Mouse (Mus musculus) kidney, embryonic 14.5 days (tissue): ENCODE measurements around the gene Nova2. TPM values are rescaled to one million over a fixed set of nuclear protein-coding genes. Genes with fewer than 3 reads are reported as not detected.
A peak's percentile ranks its signal among the peaks of the same experiment; 100 is the strongest.

ENCODE experiments used
- ATAC-seq: fragments of 200-750 bp; cut with Nextera tagmentation; 2 replicates; pipeline ENCODE4 v1.8.0; 2017; ENCODE audit warnings: moderate number of reproducible peaks, mild to moderate bottlenecking, moderate TSS enrichment, moderate library complexity; ENCODE audit not compliant: low FRiP score, low TSS enrichment
- H3K27ac ChIP-seq: fragments of 300-500 bp; sonication (generic); 2 replicates; pipeline ENCODE4 v1.5.1; 2014; ENCODE audit warnings: low read depth, mild to moderate bottlenecking, low read length, moderate library complexity, mixed read lengths
- H3K27me3 ChIP-seq: fragments of 300-500 bp; sonication (generic); 2 replicates; pipeline ENCODE4 v1.6.1; 2014; ENCODE audit warnings: mild to moderate bottlenecking, low read length; ENCODE audit not compliant: control insufficient read depth, insufficient read depth
- H3K36me3 ChIP-seq: fragments of 300-500 bp; sonication (generic); 2 replicates; pipeline ENCODE4 v1.6.1; 2014; ENCODE audit warnings: low read length, mixed read lengths; ENCODE audit not compliant: control insufficient read depth, insufficient read depth
- H3K4me1 ChIP-seq: fragments of 300-500 bp; sonication (generic); 2 replicates; pipeline ENCODE4 v1.6.1; 2014; ENCODE audit warnings: low read length, mixed read lengths; ENCODE audit not compliant: control insufficient read depth, insufficient read depth
- H3K4me2 ChIP-seq: fragments of 300-500 bp; sonication (generic); replicated peaks from 2 replicates; pipeline ENCODE4 v1.6.1; 2014; ENCODE audit warnings: low read depth, mild to moderate bottlenecking, low read length
- H3K4me3 ChIP-seq: fragments of 300-500 bp; sonication (generic); 2 replicates; pipeline ENCODE4 v1.5.1; 2014; ENCODE audit warnings: mild to moderate bottlenecking, low read length
- H3K9ac ChIP-seq: fragments of 300-500 bp; sonication (generic); 2 replicates; pipeline ENCODE4 v1.6.1; 2014; ENCODE audit warnings: low read depth, mild to moderate bottlenecking, low read length, moderate library complexity
- H3K9me3 ChIP-seq: fragments of 300-500 bp; sonication (generic); 2 replicates; pipeline ENCODE4 v1.6.1; 2016; ENCODE audit warnings: low read length; ENCODE audit not compliant: control insufficient read depth
- WGBS: fragments of 180-500 bp; shearing (Covaris S2); extraction: QIAGEN DNeasy Blood & Tissue Kit; methylation state at CpG from one replicate; pipeline ENCODE4 v1.1.7; 2014; 5-methylcytosine and 5-hydroxymethylcytosine counted together
- polyA plus RNA-seq: library from polyadenylated mRNA; unstranded; fragments of >200 nt; fragmentation: Nextera tagmentation; extraction: Ambion mirVana; gene quantifications from 2 replicates; pipeline ENCODE4 v1.2.1, GENCODE M21; 2014

Nova2 gene
- polyA plus RNA-seq, 1 experiment from 2014 or later, result 0.96 TPM

GRCm38 (mm10) chr7:19000421-19000820 lies 74.7 kb downstream of the Nova2 start:
- H3K9me3 ChIP-seq, result no peaks in the 10 kb centered on the region
- no peaks in the 10 kb centered on the region for H3K27me3 ChIP-seq
- H3K9ac ChIP-seq, result peak overlapping the region; percentile 65
- H3K27ac ChIP-seq, result 0 out of 2 replicates have a peak overlapping the region, but pooled peaks have one; percentile 47
- peaks cover 19% of the 10 kb centered on the region for H3K4me1 ChIP-seq
- H3K4me3 ChIP-seq, result peak overlapping the region; percentile 44
- H3K36me3 ChIP-seq, result peaks cover 4% of the 10 kb centered on the region
- peak overlapping the region; percentile 65 for H3K4me2 ChIP-seq
- no peak for ATAC-seq
- WGBS, result 49% methylated on average over 10 of the region's 10 CpGs

- peaks cover 13% of the 10 kb centered on the region for H3K36me3 ChIP-seq
- H3K4me2 ChIP-seq, result peak overlapping the region; percentile 65
- H3K9me3 ChIP-seq, result no peaks in the 10 kb centered on the region
- peaks cover 27% of the 10 kb centered on the region for H3K4me1 ChIP-seq
- peak overlapping the region; percentile 47; the same call in 1 of the 2 replicates for H3K27ac ChIP-seq
- peak overlapping the region; percentile 65 for H3K9ac ChIP-seq
- 20% methylated on average over 18 of the region's 18 CpGs for WGBS
- no peaks in the 10 kb centered on the region for H3K27me3 ChIP-seq
- 0 out of 2 replicates have a peak, but pooled peaks have one; percentile 13 for ATAC-seq
- peak overlapping the region; percentile 44 for H3K4me3 ChIP-seq
Measured at GRCm38 (mm10) chr7:19001066-19001806, 75.5 kb downstream of the Nova2 start.

DNA sequence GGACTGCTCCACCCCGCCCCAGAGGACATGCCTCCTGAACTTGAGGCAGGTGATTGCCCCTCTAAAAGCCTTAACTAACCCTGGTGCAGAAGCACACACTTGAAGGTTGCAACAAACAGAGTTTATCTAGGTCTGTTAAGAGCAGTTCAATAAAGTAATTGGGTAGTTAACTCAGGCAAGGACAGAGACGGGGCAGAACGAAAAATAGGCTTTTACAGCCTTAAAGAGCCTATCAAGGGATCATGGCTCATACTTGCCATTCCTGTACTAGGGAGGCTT lies 76.1 kb downstream of the Nova2 start:
- no peak overlapping the region for H3K4me3 ChIP-seq
- H3K4me1 ChIP-seq, result peaks cover 31% of the 10 kb centered on the region
- H3K4me2 ChIP-seq, result peak overlapping the region; percentile 65; the same call in 1 of the 2 replicates
- H3K36me3 ChIP-seq, result peaks cover 15% of the 10 kb centered on the region
- no peaks in the 10 kb centered on the region for H3K9me3 ChIP-seq
- WGBS, result 31% methylated on average over 3 of the region's 3 CpGs
- no peak overlapping the region for H3K9ac ChIP-seq
- ATAC-seq, result no peak
- no peaks in the 10 kb centered on the region for H3K27me3 ChIP-seq
- peak overlapping the region; percentile 44 for H3K27ac ChIP-seq

DNA sequence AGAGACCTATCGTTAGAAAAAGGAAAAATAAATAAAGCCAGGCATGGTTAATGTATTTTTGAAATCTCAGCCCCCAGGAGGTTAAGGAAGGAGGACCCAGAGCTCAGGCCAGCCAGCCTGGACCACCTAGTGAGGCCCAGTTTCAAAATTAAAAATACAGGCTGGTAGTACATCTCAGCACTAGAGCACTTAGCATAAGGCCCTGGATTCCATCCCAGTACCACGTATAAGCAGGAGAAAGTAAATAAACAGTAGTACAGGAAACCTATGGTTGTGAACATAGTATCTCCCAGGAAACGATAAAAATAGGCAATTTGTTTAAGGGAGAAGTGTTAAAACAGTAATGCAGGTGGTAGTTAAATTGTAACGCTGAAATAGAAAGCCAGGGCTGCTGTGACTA lies 76.4 kb downstream of the Nova2 start:
- peaks cover 35% of the 10 kb centered on the region for H3K4me1 ChIP-seq

GRCm38 (mm10) chr7:19002848-19003498 lies 77.3 kb downstream of the Nova2 start:
- H3K4me3 ChIP-seq, result peak overlapping the region; percentile 42
- H3K4me2 ChIP-seq, result peak overlapping the region; percentile 59
- ATAC-seq, result peak; percentile 58
- peak overlapping the region; percentile 44; the same call in 1 of the 2 replicates for H3K27ac ChIP-seq
- WGBS, result 2% methylated on average over 17 of the region's 17 CpGs
- peaks cover 44% of the 10 kb centered on the region for H3K4me1 ChIP-seq
- H3K9me3 ChIP-seq, result no peaks in the 10 kb centered on the region
- no peaks in the 10 kb centered on the region for H3K27me3 ChIP-seq
- peak overlapping the region; percentile 66; the same call in 1 of the 2 replicates for H3K9ac ChIP-seq
- H3K36me3 ChIP-seq, result peaks cover 24% of the 10 kb centered on the region

More for the DNA sequence above, 76.4 kb downstream of the Nova2 start:
- ATAC-seq, result no peak
- Histone ChIP-seq H3K4me2 (peak overlapping the region; percentile 59), H3K4me3 (peak overlapping the region; percentile 42; the same call in 1 of the 2 replicates), H3K9ac (peak overlapping the region; percentile 66; the same call in 1 of the 2 replicates), H3K9me3 (no peaks in the 10 kb centered on the region), H3K27me3 (no peaks in the 10 kb centered on the region), H3K36me3 (peaks cover 19% of the 10 kb centered on the region), H3K27ac (peak overlapping the region; percentile 44)
- WGBS, result 23% methylated on average over 4 of the region's 4 CpGs

- 1% methylated on average over 77 of the region's 90 CpGs for WGBS
- H3K9ac ChIP-seq, result peak within 1 kb of the TSS; percentile 93
- H3K9me3 ChIP-seq, result no peaks in the 10 kb centered on the region
- H3K36me3 ChIP-seq, result peaks cover 24% of the 10 kb centered on the region
- ATAC-seq, result peak; percentile 26
- peak within 1 kb of the TSS; percentile 90 for H3K4me3 ChIP-seq
- H3K27ac ChIP-seq, result peak within 1 kb of the TSS; percentile 96
- peak within 1 kb of the TSS; percentile 98 for H3K4me2 ChIP-seq
- peaks cover 46% of the 10 kb centered on the region for H3K4me1 ChIP-seq
- no peaks in the 10 kb centered on the region for H3K27me3 ChIP-seq
Measured at GRCm38 (mm10) chr7:19003902-19004630, 78.4 kb downstream of the Nova2 start, which contains the start of gene Irf2bp1. TSS of gene Irf2bp1 (plus strand) at chr7:19004044.

- no peaks in the 10 kb centered on the region for H3K9me3 ChIP-seq
- peak overlapping the region; percentile 93 for H3K9ac ChIP-seq
- WGBS, result 4% methylated on average over 33 of the region's 34 CpGs
- peaks cover 24% of the 10 kb centered on the region for H3K36me3 ChIP-seq
- H3K27ac ChIP-seq, result peak overlapping the region; percentile 96
- peak; percentile 3; the same call in 1 of the 2 replicates for ATAC-seq
- H3K27me3 ChIP-seq, result no peaks in the 10 kb centered on the region
- H3K4me2 ChIP-seq, result peak overlapping the region; percentile 98
- H3K4me1 ChIP-seq, result peaks cover 46% of the 10 kb centered on the region
- H3K4me3 ChIP-seq, result peak overlapping the region; percentile 90
Measured at GRCm38 (mm10) chr7:19004631-19005079, 79.0 kb downstream of the Nova2 start.

GRCm38 (mm10) chr7:19005417-19006121 lies 79.9 kb downstream of the Nova2 start:
- Histone ChIP-seq H3K36me3 (peaks cover 24% of the 10 kb centered on the region), H3K27ac (no peak overlapping the region), H3K9ac (peak overlapping the region; percentile 93), H3K4me3 (peak overlapping the region; percentile 90), H3K4me2 (peak overlapping the region; percentile 98), H3K27me3 (no peaks in the 10 kb centered on the region), H3K4me1 (peaks cover 46% of the 10 kb centered on the region), H3K9me3 (no peaks in the 10 kb centered on the region)
- 87% methylated on average over 34 of the region's 34 CpGs for WGBS
- ATAC-seq, result no peak
